Mouse (Mus musculus) cortical plate, adult 2 months (tissue): ENCODE data around the gene Ddt.

Experiments used
- CTCF ChIP-seq: fragments of 200-500 bp; IDR thresholded peaks from 2 replicates; pipeline ENCODE4 v1.5.1; 2011; ENCODE audit warnings: mild to moderate bottlenecking, control low read depth, low read length; ENCODE audit not compliant: insufficient read depth; ENCODE audit errors: extremely low read depth
- POLR2A ChIP-seq: fragments of 200-500 bp; IDR thresholded peaks from 2 replicates; pipeline ENCODE4 v1.6.1; 2011; ENCODE audit warnings: mild to moderate bottlenecking, low read length, control low read depth; ENCODE audit not compliant: insufficient read depth; ENCODE audit errors: extremely low read depth

GRCm38 (mm10) chr10:75789841-75790240, 16.6 kb upstream of the Ddt start:
- no peak for TF ChIP-seq CTCF
- TF ChIP-seq POLR2A, result no peak
